Mouse (Mus musculus): ENCODE data around the gene Vmn1r218.
"Not testable (repeated sequence)": the region's sequence is repeated elsewhere in the genome, so short reads cannot be mapped to it uniquely, and the experiment has no call there.

Gene Vmn1r218

GRCm38 (mm10) chr13:23133099-23133498 lies at the start of gene Vmn1r218:
Gene Vmn1r218, plus strand, starts transcription at chr13:23133155.
- DNase-seq (ENCODE audit: low spot score in 2 of 2): no peak

DNA sequence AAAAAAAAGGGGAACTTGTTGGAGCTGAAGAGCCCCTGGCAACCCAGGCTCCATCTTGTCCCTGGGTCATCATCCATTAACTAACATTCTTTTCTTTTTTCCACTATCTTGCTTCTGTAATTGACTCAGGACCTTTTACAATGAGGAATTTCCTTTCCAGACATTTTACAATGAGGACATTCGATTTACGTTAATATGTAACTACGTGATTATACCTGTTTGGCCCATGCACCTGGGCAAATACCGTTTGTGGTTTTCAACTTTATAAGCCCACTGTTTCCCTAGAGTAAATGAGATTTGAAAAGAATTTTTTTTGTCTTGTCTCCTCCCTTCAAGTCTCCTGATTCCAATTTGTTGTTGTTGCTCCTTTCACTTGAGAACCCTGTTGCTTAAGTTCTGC lies 38.6 kb upstream of the Vmn1r218 start:
- DNase-seq (ENCODE audit: low spot score in 2 of 2): no peak

GRCm38 (mm10) chr13:23118126-23118525 lies 14.8 kb upstream of the Vmn1r218 start, which contains the start of gene Vmn1r217:
Gene Vmn1r217, minus strand, starts transcription at chr13:23118226.
- DNase-seq (ENCODE audit: low spot score in 2 of 2): not testable (repeated sequence)

DNA sequence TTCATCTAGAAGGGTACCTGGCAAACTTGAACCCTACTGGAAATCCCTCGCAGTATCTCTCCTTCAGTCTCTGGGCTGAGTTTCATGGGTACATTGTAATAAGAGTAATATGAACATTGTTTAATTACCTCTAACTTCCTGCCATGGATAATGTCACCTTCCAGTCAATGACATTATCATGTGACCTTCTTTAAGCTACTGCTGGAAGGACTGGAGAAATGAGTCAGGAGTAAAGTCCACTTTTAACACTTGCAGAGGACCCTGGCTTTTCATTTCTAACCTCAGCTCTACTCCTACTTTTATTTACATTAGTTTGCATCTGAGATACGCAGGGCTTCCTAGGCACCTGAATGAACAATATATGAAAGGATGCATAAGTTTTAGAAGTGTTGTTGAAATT lies 12.3 kb upstream of the Vmn1r218 start:
- no peak for DNase-seq (ENCODE audit: low spot score in 2 of 2)

GRCm38 (mm10) chr13:23133501-23133900 lies 546 bp downstream of the Vmn1r218 start:
- DNase-seq (ENCODE audit: low spot score in 2 of 2): no peak

GRCm38 (mm10) chr13:23138880-23139279 lies 5.9 kb downstream of the Vmn1r218 start:
- no peak for DNase-seq (ENCODE audit: low spot score in 2 of 2)

DNA sequence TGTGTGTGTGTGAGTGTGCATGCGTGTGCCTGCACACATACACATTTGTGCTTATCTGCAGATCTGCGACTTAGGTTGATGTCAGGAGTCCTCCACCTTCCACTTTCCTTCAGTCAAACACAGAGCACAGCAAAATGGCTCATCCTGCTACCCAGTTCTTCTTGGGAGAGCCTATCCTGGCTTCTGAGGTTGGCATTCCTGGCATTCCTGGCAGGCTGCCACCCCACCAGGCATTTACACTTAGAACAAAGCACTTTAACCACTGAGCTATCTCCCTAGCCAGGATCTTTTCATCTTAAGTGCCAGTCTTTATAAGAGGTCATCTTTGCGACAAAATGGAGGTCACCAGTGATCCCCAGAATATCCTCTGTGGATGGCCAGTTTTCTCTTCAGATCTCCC lies 24.9 kb downstream of the Vmn1r218 start:
- DNase-seq (ENCODE audit: low spot score in 2 of 2): no peak

DNA sequence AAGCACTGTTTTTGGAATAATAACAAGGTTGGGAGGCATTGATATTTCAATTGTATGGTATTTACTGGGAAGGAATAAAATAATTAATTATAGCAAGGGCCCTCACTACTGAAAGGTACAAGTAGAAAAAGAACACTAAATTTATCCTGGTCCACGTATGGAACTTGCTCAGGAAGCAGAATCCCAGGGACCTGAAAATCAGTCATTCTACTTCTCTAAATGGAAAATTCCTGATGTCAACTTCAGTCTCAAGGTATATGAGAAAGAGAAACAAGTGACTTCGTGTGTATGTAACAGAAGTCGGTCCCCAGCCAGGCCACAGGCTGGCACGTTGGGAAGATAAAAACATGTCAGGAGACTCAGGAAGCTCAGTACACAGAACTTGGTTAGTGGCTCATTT lies 26.1 kb downstream of the Vmn1r218 start, which contains the start of gene Vmn1r219:
Gene Vmn1r219, plus strand, starts transcription at position 301 of the 400 bp plus-strand sequence.
- no peak for DNase-seq (ENCODE audit: low spot score in 2 of 2)

DNA sequence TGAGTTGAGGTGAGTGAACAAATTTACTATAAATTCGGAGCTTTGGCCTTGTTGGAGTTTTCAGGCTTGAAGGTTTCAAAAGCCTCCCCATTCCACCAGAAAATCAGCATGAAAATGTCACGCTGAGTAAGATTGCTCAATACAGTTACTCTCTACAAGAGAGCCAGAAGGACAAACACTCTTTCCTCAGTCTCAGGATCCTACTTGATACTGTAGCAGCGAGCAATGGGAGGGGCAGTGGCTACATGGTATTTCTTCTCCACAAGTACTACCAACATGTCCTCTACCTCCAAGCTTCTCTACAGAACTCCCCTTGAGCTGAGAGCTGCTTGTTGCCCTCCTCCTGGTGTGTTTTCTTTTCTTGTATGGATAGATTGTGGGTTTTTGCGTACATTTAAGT lies 33.5 kb downstream of the Vmn1r218 start:
- not testable (repeated sequence) for DNase-seq (ENCODE audit: low spot score in 2 of 2)

GRCm38 (mm10) chr13:23187875-23188274 lies 54.9 kb downstream of the Vmn1r218 start, which contains the start of gene Vmn1r220:
Gene Vmn1r220, minus strand, starts transcription at chr13:23187975.
- DNase-seq (ENCODE audit: low spot score in 2 of 2): no peak
